Mouse (Mus musculus) limb, embryonic 14.5 days (tissue): ENCODE results near the gene Scrn3. TPM values are rescaled to one million over a fixed set of nuclear protein-coding genes. Genes with fewer than 3 reads are reported as not detected.

Source experiments
- ATAC-seq: fragments of 200-750 bp; cut with Nextera tagmentation; 2 replicates; pipeline ENCODE4 v1.8.0; 2017; ENCODE audit warnings: low read depth, moderate number of reproducible peaks, moderate TSS enrichment; ENCODE audit not compliant: low FRiP score
- DNase-seq: peaks from one replicate; pipeline ENCODE4 v3.0.0-alpha.2; 2015; ENCODE audit warnings: low spot score
- H3K27ac ChIP-seq: fragments of 300-500 bp; sonication (generic); replicated peaks from 2 replicates; pipeline ENCODE4 v1.5.1; 2014; ENCODE audit warnings: low read depth, mild to moderate bottlenecking, low read length, moderate library complexity, mixed read lengths
- H3K27me3 ChIP-seq: fragments of 300-500 bp; sonication (generic); 2 replicates; pipeline ENCODE4 v1.6.1; 2014; ENCODE audit warnings: low read length, mixed read lengths; ENCODE audit not compliant: control insufficient read depth, insufficient read depth
- H3K36me3 ChIP-seq: fragments of 300-500 bp; sonication (generic); 2 replicates; pipeline ENCODE4 v1.6.1; 2014; ENCODE audit warnings: mild to moderate bottlenecking, low read length, moderate library complexity, mixed read lengths; ENCODE audit not compliant: control insufficient read depth, insufficient read depth
- H3K4me1 ChIP-seq: fragments of 300-500 bp; sonication (generic); 2 replicates; pipeline ENCODE4 v1.6.1; 2014; ENCODE audit warnings: antibody characterized with exemption, low read length, mixed read lengths; ENCODE audit not compliant: control insufficient read depth, insufficient read depth
- H3K4me2 ChIP-seq: fragments of 300-500 bp; sonication (generic); replicated peaks from 2 replicates; pipeline ENCODE4 v1.6.1; 2014; ENCODE audit warnings: low read depth, mild to moderate bottlenecking, low read length, moderate library complexity; ENCODE audit not compliant: severe bottlenecking
- H3K4me3 ChIP-seq: fragments of 300-500 bp; sonication (generic); replicated peaks from 2 replicates; pipeline ENCODE4 v1.5.1; 2014; ENCODE audit warnings: low read length
- H3K9ac ChIP-seq: fragments of 300-500 bp; sonication (generic); 2 replicates; pipeline ENCODE4 v1.6.1; 2014; ENCODE audit warnings: mild to moderate bottlenecking, low read depth, low read length, moderate library complexity; ENCODE audit not compliant: severe bottlenecking
- H3K9me3 ChIP-seq: fragments of 300-500 bp; sonication (generic); 2 replicates; pipeline ENCODE4 v1.6.1; 2016; ENCODE audit warnings: low read length; ENCODE audit not compliant: control insufficient read depth
- POLR2A ChIP-seq: fragments of 200-500 bp; IDR thresholded peaks from 2 replicates; pipeline ENCODE4 v1.8.0; 2012; ENCODE audit warnings: inconsistent platforms, mild to moderate bottlenecking, moderate library complexity, borderline replicate concordance; ENCODE audit not compliant: insufficient read depth, insufficient read length; ENCODE audit errors: extremely low read depth
- WGBS: fragments of 180-500 bp; shearing (Covaris S2); extraction: QIAGEN DNeasy Blood & Tissue Kit; methylation state at CpG from one replicate; pipeline ENCODE4 v1.1.7; 2014; 5-methylcytosine and 5-hydroxymethylcytosine counted together
- polyA plus RNA-seq, 2 experiments: library from polyadenylated mRNA; depleted of rRNA in 1 of 2; stranded (reverse) in 1 of 2; unstranded in 1 of 2; fragments of >200 nt; fragmentation: Nextera tagmentation in 1 of 2; extraction: Ambion mirVana in 1 of 2; gene quantifications; 2 replicates each; pipeline versions ENCODE4 v1.2.1 to v1.2.3; 2012 to 2014

Scrn3 gene
- polyA plus RNA-seq, 2 experiments, result 12.0 to 13.6 TPM

GRCm38 (mm10) chr2:73346345-73347086 lies 34.1 kb downstream of the Scrn3 start:
- DNase-seq, result no peak
- 0 out of 2 replicates have a peak overlapping the region, but pooled peaks have one; percentile 13 for H3K27ac ChIP-seq
- no peak for TF ChIP-seq POLR2A
- H3K4me1 ChIP-seq, result peaks cover 4% of the 10 kb centered on the region
- H3K4me2 ChIP-seq, result no peak overlapping the region
- no peaks in the 10 kb centered on the region for H3K9me3 ChIP-seq
- no peaks in the 10 kb centered on the region for H3K36me3 ChIP-seq
- ATAC-seq, result no peak
- H3K27me3 ChIP-seq, result no peaks in the 10 kb centered on the region
- 59% methylated on average over 13 of the region's 13 CpGs for WGBS
- no peak overlapping the region for H3K4me3 ChIP-seq
- no peak overlapping the region for H3K9ac ChIP-seq

GRCm38 (mm10) chr2:73347136-73347535 lies 34.7 kb downstream of the Scrn3 start:
- no peak for ATAC-seq
- no peaks in the 10 kb centered on the region for H3K9me3 ChIP-seq
- no peak overlapping the region for H3K9ac ChIP-seq
- DNase-seq, result no peak
- peaks cover 4% of the 10 kb centered on the region for H3K4me1 ChIP-seq
- no peak overlapping the region for H3K27ac ChIP-seq
- WGBS, result 40% methylated on average over 6 of the region's 6 CpGs
- H3K27me3 ChIP-seq, result no peaks in the 10 kb centered on the region
- no peak for TF ChIP-seq POLR2A
- H3K4me3 ChIP-seq, result no peak overlapping the region
- no peaks in the 10 kb centered on the region for H3K36me3 ChIP-seq
- no peak overlapping the region for H3K4me2 ChIP-seq

- H3K4me2 ChIP-seq, result no peak overlapping the region
- 40% methylated on average over 9 of the region's 9 CpGs for WGBS
- no peak overlapping the region for H3K9ac ChIP-seq
- DNase-seq (no peak), ATAC-seq (no peak)
- H3K4me1 ChIP-seq, result peaks cover 4% of the 10 kb centered on the region
- no peaks in the 10 kb centered on the region for H3K27me3 ChIP-seq
- no peaks in the 10 kb centered on the region for H3K9me3 ChIP-seq
- no peaks in the 10 kb centered on the region for H3K36me3 ChIP-seq
- no peak overlapping the region for H3K27ac ChIP-seq
- H3K4me3 ChIP-seq, result no peak overlapping the region
- TF ChIP-seq POLR2A, result no peak
Measured at GRCm38 (mm10) chr2:73347766-73348165, 35.4 kb downstream of the Scrn3 start.

GRCm38 (mm10) chr2:73348221-73348620 lies 35.8 kb downstream of the Scrn3 start:
- DNase-seq, result no peak
- H3K27me3 ChIP-seq, result no peaks in the 10 kb centered on the region

GRCm38 (mm10) chr2:73351496-73351895 lies 39.1 kb downstream of the Scrn3 start:
- DNase-seq, result peak; percentile 29
- no peaks in the 10 kb centered on the region for H3K9me3 ChIP-seq
- 55% methylated on average over 5 of the region's 5 CpGs for whole genome bisulfite sequencing
- peaks cover 6% of the 10 kb centered on the region for H3K4me1 ChIP-seq
- TF ChIP-seq POLR2A, result no peak
- H3K36me3 ChIP-seq, result no peaks in the 10 kb centered on the region
- ATAC-seq, result peak; percentile 37; the same call in 1 of the 2 replicates
- no peak overlapping the region for H3K4me2 ChIP-seq
- H3K9ac ChIP-seq, result no peak overlapping the region
- H3K4me3 ChIP-seq, result no peak overlapping the region
- H3K27ac ChIP-seq, result 0 out of 2 replicates have a peak overlapping the region, but pooled peaks have one; percentile 33
- H3K27me3 ChIP-seq, result no peaks in the 10 kb centered on the region

More at GRCm38 (mm10) chr2:73348221-73348620, 35.8 kb downstream of the Scrn3 start:
- no peak for TF ChIP-seq POLR2A
- H3K27ac ChIP-seq, result no peak overlapping the region
- no peak overlapping the region for H3K4me3 ChIP-seq
- H3K4me2 ChIP-seq, result no peak overlapping the region
- no peaks in the 10 kb centered on the region for H3K9me3 ChIP-seq
- H3K9ac ChIP-seq, result no peak overlapping the region
- 80% methylated on average over 6 of the region's 6 CpGs for WGBS
- peaks cover 4% of the 10 kb centered on the region for H3K4me1 ChIP-seq
- no peaks in the 10 kb centered on the region for H3K36me3 ChIP-seq
- ATAC-seq, result no peak
